Mouse (Mus musculus): ENCODE results near the gene Nudt19. TPM values are rescaled to one million over a fixed set of nuclear protein-coding genes. Genes with fewer than 3 reads are reported as not detected.

Gene Nudt19
- total and polyA plus RNA-seq, 2 experiments from 2014 or later: 76.6 to 133 TPM

DNA sequence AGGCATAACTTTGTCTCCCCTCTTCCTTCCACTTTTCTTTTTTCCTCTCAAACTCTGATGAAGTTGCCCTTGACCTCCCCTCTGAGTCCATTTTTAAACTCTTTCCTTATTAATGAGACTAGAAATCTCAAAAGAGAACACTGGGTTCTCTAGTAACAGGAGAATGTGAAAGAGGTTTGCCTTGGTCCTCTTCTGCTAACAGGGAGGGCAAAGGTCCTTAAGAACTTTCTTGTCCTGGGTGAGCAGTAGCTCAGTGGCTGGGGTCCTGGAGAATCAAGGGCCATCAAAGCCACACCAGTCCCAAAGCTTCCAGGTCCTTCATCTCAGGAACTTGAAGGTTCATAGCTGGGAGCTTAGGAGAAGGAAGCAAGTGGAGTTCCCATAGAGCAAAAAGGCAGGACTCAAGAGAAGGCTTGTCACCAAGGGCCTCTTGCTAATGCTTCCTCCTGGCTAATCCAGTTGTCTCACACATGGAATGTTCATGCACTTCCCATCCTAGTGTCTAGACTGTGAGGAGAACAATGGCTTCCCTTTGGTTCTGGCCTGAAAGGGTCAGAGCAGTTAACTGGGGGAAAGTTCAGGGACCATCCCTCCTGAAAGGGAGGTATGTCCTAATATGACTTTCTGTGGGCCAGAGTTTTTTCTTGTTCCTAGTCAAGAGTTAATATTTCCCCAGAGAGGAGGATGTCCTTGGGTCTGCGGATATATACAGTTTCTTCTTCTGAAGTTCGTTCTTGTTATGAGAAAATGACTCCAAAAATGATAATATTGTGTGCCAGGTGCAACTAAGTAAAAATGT is 8.2 kb upstream of the Nudt19 start:
- Histone ChIP-seq H3K4me2 (ENCODE audit: low read depth, low read length) (no peak overlapping the region), H3K4me3 (ENCODE audit: low read depth, low read length) (no peak overlapping the region), H3K27me3 (ENCODE audit: control insufficient read depth, insufficient read depth, low read length) (no peaks in the 10 kb centered on the region), H3K36me3 (replicated peaks; ENCODE audit: control insufficient read depth, insufficient read depth, low read length) (no peaks in the 10 kb centered on the region), H3K9ac (replicated peaks; ENCODE audit: low read depth, low read length) (no peak overlapping the region), H3K9me3 (replicated peaks; ENCODE audit: control insufficient read depth, low read length) (no peaks in the 10 kb centered on the region), H3K27ac (ENCODE audit: low read depth) (no peak overlapping the region), H3K4me1 (ENCODE audit: control insufficient read depth, insufficient read depth) (no peaks in the 10 kb centered on the region)
- ATAC-seq (ENCODE audit: insufficient read depth, low read depth) (no peak), DNase-seq (ENCODE audit: low spot score) (no peak)
- 83% methylated on average over 2 of the region's 2 CpGs for WGBS
- TF ChIP-seq CTCF (IDR thresholded peaks at IDR 0.05; ENCODE audit: low read depth) (no peak), EP300 (IDR thresholded peaks at IDR 0.05; ENCODE audit: low read depth) (no peak)

DNA sequence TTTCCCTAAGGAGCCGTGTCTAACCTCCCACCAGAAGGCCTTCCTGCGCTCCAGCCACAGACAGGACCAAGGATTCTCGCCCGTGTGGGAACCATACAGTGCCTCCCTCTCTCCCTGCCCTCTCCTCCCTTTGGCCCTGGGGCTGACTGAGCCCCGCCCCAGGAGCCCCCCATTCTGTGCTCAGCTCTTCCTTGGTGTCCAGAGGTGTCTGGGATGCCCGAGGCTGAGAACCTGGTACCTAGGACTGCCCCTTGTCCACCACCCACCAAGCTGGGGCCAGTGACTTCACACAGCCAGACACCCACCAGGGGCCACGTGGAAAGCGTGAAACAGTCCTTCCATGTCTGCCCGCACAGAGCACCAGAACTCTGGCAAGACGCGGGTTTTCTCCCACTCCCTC is 7.0 kb upstream of the Nudt19 start:
- no peak for TF ChIP-seq CTCF (IDR thresholded peaks at IDR 0.05; ENCODE audit: low read depth)
- no peak for TF ChIP-seq EP300 (IDR thresholded peaks at IDR 0.05; ENCODE audit: low read depth)

DNA sequence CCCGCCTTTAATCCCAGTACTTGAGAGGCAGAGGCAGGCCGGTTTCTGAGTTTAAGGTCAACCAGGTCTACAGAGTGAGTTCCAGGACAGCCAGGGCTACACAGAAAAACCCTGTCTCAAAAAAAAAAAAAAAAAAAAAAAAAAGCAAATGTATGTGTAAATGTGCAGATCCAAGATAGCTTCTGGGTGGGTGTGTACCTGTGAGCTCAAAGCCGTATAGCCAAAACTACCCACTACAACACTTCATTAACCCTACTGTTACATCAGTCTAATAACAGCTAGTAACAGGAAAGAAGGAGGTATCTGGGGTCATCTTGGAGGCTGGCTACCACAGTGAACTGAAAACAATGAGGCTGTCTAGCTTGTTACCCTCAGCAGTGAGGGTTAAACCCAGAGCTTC is 3.7 kb upstream of the Nudt19 start:
- Histone ChIP-seq H3K4me3 (ENCODE audit: low read depth, low read length) (no peak overlapping the region), H3K9ac (replicated peaks; ENCODE audit: low read depth, low read length) (no peak overlapping the region), H3K27me3 (ENCODE audit: control insufficient read depth, insufficient read depth, low read length) (no peaks in the 10 kb centered on the region), H3K4me2 (ENCODE audit: low read depth, low read length) (no peak overlapping the region), H3K9me3 (replicated peaks; ENCODE audit: control insufficient read depth, low read length) (no peaks in the 10 kb centered on the region), H3K4me1 (ENCODE audit: control insufficient read depth, insufficient read depth) (peaks cover 8% of the 10 kb centered on the region), H3K36me3 (replicated peaks; ENCODE audit: control insufficient read depth, insufficient read depth, low read length) (no peaks in the 10 kb centered on the region), H3K27ac (ENCODE audit: low read depth) (no peak overlapping the region)
- ATAC-seq (ENCODE audit: insufficient read depth, low read depth): no peak
- WGBS: 85% methylated on average over 3 of the region's 3 CpGs
- TF ChIP-seq EP300 (IDR thresholded peaks at IDR 0.05; ENCODE audit: low read depth) (no peak), CTCF (IDR thresholded peaks at IDR 0.05; ENCODE audit: low read depth) (no peak)
- no peak for DNase-seq (ENCODE audit: low spot score)

More for the DNA sequence above, 7.0 kb upstream of the Nudt19 start:
- Histone ChIP-seq H3K4me2 (ENCODE audit: low read depth, low read length) (no peak overlapping the region), H3K4me3 (ENCODE audit: low read depth, low read length) (no peak overlapping the region), H3K27ac (ENCODE audit: low read depth) (no peak overlapping the region), H3K4me1 (ENCODE audit: control insufficient read depth, insufficient read depth) (no peaks in the 10 kb centered on the region), H3K9me3 (replicated peaks; ENCODE audit: control insufficient read depth, low read length) (no peaks in the 10 kb centered on the region), H3K36me3 (replicated peaks; ENCODE audit: control insufficient read depth, insufficient read depth, low read length) (no peaks in the 10 kb centered on the region), H3K9ac (replicated peaks; ENCODE audit: low read depth, low read length) (no peak overlapping the region), H3K27me3 (ENCODE audit: control insufficient read depth, insufficient read depth, low read length) (no peaks in the 10 kb centered on the region)
- 52% methylated on average over 11 of the region's 11 CpGs for WGBS
- DNase-seq (ENCODE audit: low spot score) (no peak), ATAC-seq (ENCODE audit: insufficient read depth, low read depth) (no peak)

DNA sequence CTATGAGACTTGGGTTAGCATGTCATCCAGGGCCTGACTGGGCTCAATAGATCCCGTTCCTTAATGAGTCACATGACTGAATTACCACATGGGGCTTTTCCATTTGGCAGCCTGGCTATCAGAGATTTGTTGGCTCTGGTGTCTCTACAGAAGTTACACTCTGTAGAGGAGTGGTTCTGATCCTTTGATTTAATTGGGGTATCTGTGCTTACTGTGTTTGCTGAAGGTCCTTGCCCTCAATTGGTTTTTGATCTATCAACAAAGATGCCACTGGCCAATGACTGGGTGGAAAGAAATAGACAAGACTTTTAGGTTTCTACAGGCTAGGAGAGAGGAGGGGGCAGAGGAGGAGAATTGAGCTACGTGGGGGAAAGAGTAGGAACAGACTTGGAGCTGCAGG is 2.6 kb upstream of the Nudt19 start:
- peaks cover 8% of the 10 kb centered on the region for H3K4me1 ChIP-seq (ENCODE audit: control insufficient read depth, insufficient read depth)
- H3K36me3 ChIP-seq (replicated peaks; ENCODE audit: control insufficient read depth, insufficient read depth, low read length): no peaks in the 10 kb centered on the region
- ATAC-seq (ENCODE audit: insufficient read depth, low read depth) (no peak), DNase-seq (ENCODE audit: low spot score) (no peak)
- no peak overlapping the region for H3K9ac ChIP-seq (replicated peaks; ENCODE audit: low read depth, low read length)
- no peaks in the 10 kb centered on the region for H3K9me3 ChIP-seq (replicated peaks; ENCODE audit: control insufficient read depth, low read length)
- no peak overlapping the region for H3K4me2 ChIP-seq (ENCODE audit: low read depth, low read length)
- H3K27ac ChIP-seq (ENCODE audit: low read depth): no peak overlapping the region
- TF ChIP-seq CTCF (IDR thresholded peaks at IDR 0.05; ENCODE audit: low read depth) (no peak), EP300 (IDR thresholded peaks at IDR 0.05; ENCODE audit: low read depth) (no peak)
- 42% methylated on average over 2 of the region's 2 CpGs for WGBS
- H3K27me3 ChIP-seq (ENCODE audit: control insufficient read depth, insufficient read depth, low read length): no peaks in the 10 kb centered on the region
- no peak overlapping the region for H3K4me3 ChIP-seq (ENCODE audit: low read depth, low read length)

DNA sequence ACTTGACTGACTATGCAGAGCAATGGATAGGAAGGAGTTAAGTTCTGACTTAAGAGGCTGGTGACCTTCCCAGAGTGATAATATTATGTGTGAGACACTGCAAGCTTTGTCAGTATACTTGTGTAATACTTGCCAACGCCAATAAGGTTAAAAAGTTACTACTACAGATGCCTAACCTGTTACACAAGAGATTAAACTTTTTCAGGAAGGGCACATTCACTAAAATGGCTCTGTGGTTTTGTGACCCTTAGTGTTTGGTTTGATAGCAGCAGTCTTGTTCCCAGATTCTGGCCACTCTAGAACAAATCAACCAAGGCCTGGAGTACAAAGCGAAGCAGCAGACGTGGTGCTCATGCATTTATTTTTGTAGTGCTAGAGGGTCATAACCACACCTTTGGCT is 1.5 kb upstream of the Nudt19 start:
- Histone ChIP-seq H3K27ac (ENCODE audit: low read depth) (no peak overlapping the region), H3K4me2 (ENCODE audit: low read depth, low read length) (no peak overlapping the region), H3K27me3 (ENCODE audit: control insufficient read depth, insufficient read depth, low read length) (no peaks in the 10 kb centered on the region), H3K9ac (replicated peaks; ENCODE audit: low read depth, low read length) (no peak overlapping the region), H3K4me3 (ENCODE audit: low read depth, low read length) (no peak overlapping the region), H3K9me3 (replicated peaks; ENCODE audit: control insufficient read depth, low read length) (no peaks in the 10 kb centered on the region), H3K36me3 (replicated peaks; ENCODE audit: control insufficient read depth, insufficient read depth, low read length) (no peaks in the 10 kb centered on the region), H3K4me1 (ENCODE audit: control insufficient read depth, insufficient read depth) (peaks cover 8% of the 10 kb centered on the region)
- ATAC-seq (ENCODE audit: insufficient read depth, low read depth) (no peak), DNase-seq (ENCODE audit: low spot score) (no peak)
- TF ChIP-seq CTCF (IDR thresholded peaks at IDR 0.05; ENCODE audit: low read depth) (no peak), EP300 (IDR thresholded peaks at IDR 0.05; ENCODE audit: low read depth) (no peak)
- 66% methylated on average over 3 of the region's 3 CpGs for WGBS

DNA sequence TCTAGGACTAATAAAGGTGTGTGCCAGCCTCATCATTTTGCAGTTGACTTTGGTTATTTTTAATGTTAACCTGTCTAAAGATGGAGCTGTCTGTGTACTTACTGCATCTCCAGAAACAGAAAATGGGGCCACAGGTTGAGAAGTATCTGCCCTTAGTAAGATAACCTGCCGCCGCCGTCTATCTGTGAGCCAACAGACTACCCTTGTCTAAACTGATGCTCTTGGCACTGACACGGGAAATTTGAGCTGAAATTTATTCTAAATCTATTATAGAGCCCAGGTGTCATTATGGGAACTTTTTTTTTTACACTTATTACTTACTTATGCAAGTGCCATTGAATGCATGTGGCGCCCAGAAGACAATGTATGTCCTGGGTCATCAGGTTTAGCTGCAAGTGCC is 801 bp upstream of the Nudt19 start:
- Histone ChIP-seq H3K36me3 (replicated peaks; ENCODE audit: control insufficient read depth, insufficient read depth, low read length) (no peaks in the 10 kb centered on the region), H3K9ac (replicated peaks; ENCODE audit: low read depth, low read length) (no peak overlapping the region), H3K9me3 (replicated peaks; ENCODE audit: control insufficient read depth, low read length) (no peaks in the 10 kb centered on the region), H3K4me3 (ENCODE audit: low read depth, low read length) (no peak overlapping the region), H3K27me3 (ENCODE audit: control insufficient read depth, insufficient read depth, low read length) (no peaks in the 10 kb centered on the region), H3K27ac (ENCODE audit: low read depth) (no peak overlapping the region), H3K4me2 (ENCODE audit: low read depth, low read length) (no peak overlapping the region), H3K4me1 (ENCODE audit: control insufficient read depth, insufficient read depth) (peaks cover 8% of the 10 kb centered on the region)
- DNase-seq (ENCODE audit: low spot score) (no peak), ATAC-seq (ENCODE audit: insufficient read depth, low read depth) (no peak)
- 79% methylated on average over 5 of the region's 5 CpGs for WGBS
- TF ChIP-seq EP300 (IDR thresholded peaks at IDR 0.05; ENCODE audit: low read depth): no peak
- TF ChIP-seq CTCF (IDR thresholded peaks at IDR 0.05; ENCODE audit: low read depth): no peak
